Mouse (Mus musculus) heart, embryonic 16.5 days (tissue): ENCODE results near the gene Zfand3. TPM values are rescaled to one million over a fixed set of nuclear protein-coding genes. Genes with fewer than 3 reads are reported as not detected.

Source experiments
- ATAC-seq: fragments of 200-750 bp; cut with Nextera tagmentation; replicated peaks from 2 replicates; pipeline ENCODE4 v1.8.0; 2017; ENCODE audit warnings: moderate number of reproducible peaks; ENCODE audit not compliant: insufficient read depth, low FRiP score; ENCODE audit errors: extremely low read depth
- H3K27ac ChIP-seq: fragments of 300-500 bp; sonication (generic); 2 replicates; pipeline ENCODE4 v1.5.1; 2014; ENCODE audit warnings: mild to moderate bottlenecking, low read length, control low read depth, moderate library complexity
- H3K27me3 ChIP-seq: fragments of 300-500 bp; sonication (generic); 2 replicates; pipeline ENCODE4 v1.6.1; 2014; ENCODE audit warnings: low read length, mixed read lengths; ENCODE audit not compliant: control insufficient read depth, insufficient read depth
- H3K36me3 ChIP-seq: fragments of 300-500 bp; sonication (generic); 2 replicates; pipeline ENCODE4 v1.6.1; 2014; ENCODE audit not compliant: control insufficient read depth, insufficient read depth
- H3K4me1 ChIP-seq: fragments of 300-500 bp; sonication (generic); 2 replicates; pipeline ENCODE4 v1.6.1; 2014; ENCODE audit warnings: low read length, mixed read lengths; ENCODE audit not compliant: control insufficient read depth, insufficient read depth
- H3K4me2 ChIP-seq: fragments of 300-500 bp; sonication (generic); 2 replicates; pipeline ENCODE4 v1.6.1; 2014; ENCODE audit warnings: low read depth, mild to moderate bottlenecking, control low read depth, low read length
- H3K4me3 ChIP-seq: fragments of 300-500 bp; sonication (generic); 2 replicates; pipeline ENCODE4 v1.5.1; 2014; ENCODE audit warnings: mild to moderate bottlenecking, control low read depth, low read length
- H3K9ac ChIP-seq: fragments of 300-500 bp; sonication (generic); 2 replicates; pipeline ENCODE4 v1.6.1; 2014; ENCODE audit warnings: low read length, control low read depth
- H3K9me3 ChIP-seq: fragments of 300-500 bp; sonication (generic); replicated peaks from 2 replicates; pipeline ENCODE4 v1.6.1; 2016; ENCODE audit warnings: low read length; ENCODE audit not compliant: control insufficient read depth
- WGBS: fragments of 180-500 bp; shearing (Covaris S2); extraction: QIAGEN DNeasy Blood & Tissue Kit; methylation state at CpG from one replicate; pipeline ENCODE4 v1.1.7; 2014; 5-methylcytosine and 5-hydroxymethylcytosine counted together
- polyA plus RNA-seq: library from polyadenylated mRNA; unstranded; fragments of >200 nt; fragmentation: Nextera tagmentation; extraction: Ambion mirVana; gene quantifications from 2 replicates; pipeline ENCODE4 v1.2.1, GENCODE M21; 2015

Gene Zfand3
- polyA plus RNA-seq, 1 experiment from 2014 or later = 55.8 TPM

- Histone ChIP-seq H3K4me2 (peak overlapping the region; percentile 3), H3K9me3 (no peaks in the 10 kb centered on the region), H3K27me3 (no peaks in the 10 kb centered on the region), H3K4me3 (no peak overlapping the region), H3K9ac (no peak overlapping the region), H3K36me3 (no peaks in the 10 kb centered on the region), H3K4me1 (peaks cover 39% of the 10 kb centered on the region), H3K27ac (no peak overlapping the region)
- 53% methylated on average over 2 of the region's 2 CpGs for WGBS
- no peak for ATAC-seq
Measured at GRCm38 (mm10) chr17:30006877-30007276, 2.3 kb downstream of the Zfand3 start.

- Histone ChIP-seq H3K9me3 (no peaks in the 10 kb centered on the region), H3K4me3 (no peak overlapping the region), H3K27me3 (no peaks in the 10 kb centered on the region), H3K4me2 (peak overlapping the region; percentile 3; the same call in 1 of the 2 replicates), H3K9ac (no peak overlapping the region), H3K4me1 (peaks cover 39% of the 10 kb centered on the region), H3K36me3 (no peaks in the 10 kb centered on the region), H3K27ac (no peak overlapping the region; the same call in 1 of the 2 replicates)
- WGBS = 42% methylated on average over 6 of the region's 6 CpGs
- no peak for ATAC-seq
Measured at GRCm38 (mm10) chr17:30007883-30008282, 3.4 kb downstream of the Zfand3 start.

GRCm38 (mm10) chr17:30008392-30008791 lies 3.9 kb downstream of the Zfand3 start:
- no peak overlapping the region for H3K4me2 ChIP-seq
- ATAC-seq = no peak
- H3K9me3 ChIP-seq = no peaks in the 10 kb centered on the region
- H3K27me3 ChIP-seq = no peaks in the 10 kb centered on the region
- H3K4me3 ChIP-seq = no peak overlapping the region
- H3K27ac ChIP-seq = peak overlapping the region; percentile 1; the same call in 1 of the 2 replicates
- H3K36me3 ChIP-seq = no peaks in the 10 kb centered on the region
- peaks cover 37% of the 10 kb centered on the region for H3K4me1 ChIP-seq
- no peak overlapping the region for H3K9ac ChIP-seq

GRCm38 (mm10) chr17:30014660-30015059 lies 10.1 kb downstream of the Zfand3 start:
- WGBS = 91% methylated on average over 4 of the region's 4 CpGs
- peaks cover 3% of the 10 kb centered on the region; the same call in 1 of the 2 replicates for H3K36me3 ChIP-seq
- ATAC-seq = no peak
- H3K4me1 ChIP-seq = peaks cover 12% of the 10 kb centered on the region
- H3K27me3 ChIP-seq = no peaks in the 10 kb centered on the region
- H3K4me3 ChIP-seq = no peak overlapping the region
- H3K9ac ChIP-seq = no peak overlapping the region
- no peak overlapping the region for H3K4me2 ChIP-seq
- no peak overlapping the region for H3K27ac ChIP-seq
- 0 out of 2 replicates have a peak, but pooled peaks cover 2% of the 10 kb centered on the region for H3K9me3 ChIP-seq

- Histone ChIP-seq H3K4me2 (no peak overlapping the region), H3K4me1 (peaks cover 31% of the 10 kb centered on the region), H3K9ac (no peak overlapping the region), H3K27ac (no peak overlapping the region), H3K9me3 (0 out of 2 replicates have a peak, but pooled peaks cover 2% of the 10 kb centered on the region), H3K4me3 (no peak overlapping the region), H3K27me3 (no peaks in the 10 kb centered on the region), H3K36me3 (peaks cover 3% of the 10 kb centered on the region; the same call in 1 of the 2 replicates)
- no peak for ATAC-seq
- 70% methylated on average over 12 of the region's 12 CpGs for WGBS
Measured at GRCm38 (mm10) chr17:30018927-30019610, 14.5 kb downstream of the Zfand3 start.

- H3K4me1 ChIP-seq = peaks cover 31% of the 10 kb centered on the region
- ATAC-seq = no peak
Measured at GRCm38 (mm10) chr17:30019942-30020341, 15.4 kb downstream of the Zfand3 start.

GRCm38 (mm10) chr17:30024651-30025050 lies 20.1 kb downstream of the Zfand3 start:
- H3K9ac ChIP-seq = no peak overlapping the region
- no peak overlapping the region for H3K27ac ChIP-seq
- no peak for ATAC-seq
- no peaks in the 10 kb centered on the region for H3K9me3 ChIP-seq
- no peak overlapping the region for H3K4me3 ChIP-seq
- WGBS = 57% methylated on average over 5 of the region's 5 CpGs
- H3K36me3 ChIP-seq = no peaks in the 10 kb centered on the region
- no peaks in the 10 kb centered on the region for H3K27me3 ChIP-seq
- H3K4me2 ChIP-seq = no peak overlapping the region
- peaks cover 68% of the 10 kb centered on the region for H3K4me1 ChIP-seq

More at GRCm38 (mm10) chr17:30019942-30020341, 15.4 kb downstream of the Zfand3 start:
- no peak overlapping the region for H3K4me3 ChIP-seq
- no peaks in the 10 kb centered on the region for H3K36me3 ChIP-seq
- H3K9ac ChIP-seq = no peak overlapping the region
- no peaks in the 10 kb centered on the region for H3K27me3 ChIP-seq
- no peak overlapping the region for H3K27ac ChIP-seq
- H3K4me2 ChIP-seq = no peak overlapping the region
- 83% methylated on average over 6 of the region's 6 CpGs for WGBS
- no peaks in the 10 kb centered on the region for H3K9me3 ChIP-seq

GRCm38 (mm10) chr17:30026617-30027016 lies 22.1 kb downstream of the Zfand3 start:
- Histone ChIP-seq H3K9me3 (no peaks in the 10 kb centered on the region), H3K4me3 (no peak overlapping the region), H3K9ac (no peak overlapping the region), H3K4me2 (peak overlapping the region; percentile 41; the same call in 1 of the 2 replicates), H3K36me3 (no peaks in the 10 kb centered on the region), H3K27ac (peak overlapping the region; percentile 63), H3K27me3 (no peaks in the 10 kb centered on the region), H3K4me1 (peaks cover 65% of the 10 kb centered on the region)
- ATAC-seq = no peak; the same call in 1 of the 2 replicates
- WGBS = 19% methylated on average over 6 of the region's 6 CpGs

- H3K4me2 ChIP-seq = peak overlapping the region; percentile 47; the same call in 1 of the 2 replicates
- peak overlapping the region; percentile 75 for H3K27ac ChIP-seq
- H3K9ac ChIP-seq = peak overlapping the region; percentile 36; the same call in 1 of the 2 replicates
- H3K36me3 ChIP-seq = no peaks in the 10 kb centered on the region
- peaks cover 64% of the 10 kb centered on the region for H3K4me1 ChIP-seq
- H3K4me3 ChIP-seq = no peak overlapping the region
- no peaks in the 10 kb centered on the region for H3K9me3 ChIP-seq
- peak; percentile 65 for ATAC-seq
- no peaks in the 10 kb centered on the region for H3K27me3 ChIP-seq
- 33% methylated on average over 1 of the region's 1 CpGs for WGBS
Measured at GRCm38 (mm10) chr17:30027343-30028029, 23.0 kb downstream of the Zfand3 start.
